Mouse (Mus musculus): Measurements from ENCODE around the gene Mvb12b. TPM values are rescaled to one million over a fixed set of nuclear protein-coding genes. Genes with fewer than 3 reads are reported as not detected.

The Mvb12b gene
- polyA plus RNA-seq, 1 experiment, result 13.6 TPM

GRCm38 (mm10) chr2:33886386-33887327 lies 1.1 kb downstream of the Mvb12b start:
- Histone ChIP-seq H3K4me1 (ENCODE audit: control insufficient read depth, insufficient read depth, insufficient read length) (peaks cover 4% of the 10 kb centered on the region; the same call in 1 of the 2 replicates), H3K27ac (ENCODE audit: insufficient read depth, low read length) (no peak overlapping the region), H3K4me3 (ENCODE audit: extremely low read depth, insufficient read depth, insufficient read length) (peak overlapping the region; percentile 64), H3K27me3 (ENCODE audit: control insufficient read depth, insufficient read depth, low read length) (peaks cover 6% of the 10 kb centered on the region; the same call in 1 of the 2 replicates), H3K36me3 (ENCODE audit: control insufficient read depth, insufficient read depth, low read length) (no peaks in the 10 kb centered on the region)
- peak in 1 of 2 experiments; percentile 10 for DNase-seq (ENCODE audit: low read depth in 1 of 2, low spot score in 2 of 2)
- TF ChIP-seq CTCF (IDR thresholded peaks at IDR 0.05; ENCODE audit: extremely low read depth, insufficient read depth, insufficient read length, insufficient replicate concordance) (no peak), POLR2A (IDR thresholded peaks at IDR 0.05; ENCODE audit: low read depth, low read length) (no peak)
- WGBS, result 6% methylated on average over 51 of the region's 51 CpGs

DNA sequence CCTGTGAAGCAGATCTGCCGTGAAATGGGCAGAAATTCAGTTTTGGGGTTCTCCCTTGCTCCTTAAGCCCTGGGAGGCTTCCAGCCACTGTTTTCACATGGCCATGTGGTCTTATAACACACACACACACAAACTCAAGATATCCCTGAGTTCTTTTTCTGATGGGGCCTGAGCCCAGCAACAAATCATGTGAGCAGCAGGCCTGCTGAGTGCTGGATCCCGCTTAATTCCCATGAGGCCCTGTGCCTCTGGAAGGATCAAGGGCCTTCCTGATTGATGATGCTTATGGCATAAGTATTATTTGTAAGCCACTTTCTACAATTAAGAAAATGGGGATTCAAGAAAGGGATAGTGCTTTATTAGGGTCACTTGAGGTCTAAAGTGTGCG lies 2.5 kb downstream of the Mvb12b start:
- no peak for DNase-seq (ENCODE audit: low read depth in 1 of 2, low spot score in 2 of 2)
- Histone ChIP-seq H3K27ac (ENCODE audit: insufficient read depth, low read length) (no peak overlapping the region), H3K27me3 (ENCODE audit: control insufficient read depth, insufficient read depth, low read length) (peaks cover 6% of the 10 kb centered on the region; the same call in 1 of the 2 replicates), H3K36me3 (ENCODE audit: control insufficient read depth, insufficient read depth, low read length) (no peaks in the 10 kb centered on the region), H3K4me3 (ENCODE audit: extremely low read depth, insufficient read depth, insufficient read length) (no peak overlapping the region), H3K4me1 (ENCODE audit: control insufficient read depth, insufficient read depth, insufficient read length) (peaks cover 4% of the 10 kb centered on the region; the same call in 1 of the 2 replicates)
- TF ChIP-seq CTCF (IDR thresholded peaks at IDR 0.05; ENCODE audit: extremely low read depth, insufficient read depth, insufficient read length, insufficient replicate concordance) (no peak), POLR2A (IDR thresholded peaks at IDR 0.05; ENCODE audit: low read depth, low read length) (no peak)
- 78% methylated on average over 3 of the region's 3 CpGs for WGBS

GRCm38 (mm10) chr2:33884623-33885263 lies 3.0 kb downstream of the Mvb12b start:
- Histone ChIP-seq H3K36me3 (ENCODE audit: control insufficient read depth, insufficient read depth, low read length) (no peaks in the 10 kb centered on the region), H3K27me3 (ENCODE audit: control insufficient read depth, insufficient read depth, low read length) (peaks cover 6% of the 10 kb centered on the region; the same call in 1 of the 2 replicates), H3K4me1 (ENCODE audit: control insufficient read depth, insufficient read depth, insufficient read length) (peaks cover 4% of the 10 kb centered on the region; the same call in 1 of the 2 replicates), H3K27ac (ENCODE audit: insufficient read depth, low read length) (no peak overlapping the region), H3K4me3 (ENCODE audit: extremely low read depth, insufficient read depth, insufficient read length) (no peak overlapping the region)
- DNase-seq (ENCODE audit: low read depth in 1 of 2, low spot score in 2 of 2), result no peak
- 28% methylated on average over 7 of the region's 7 CpGs for WGBS
- TF ChIP-seq CTCF (IDR thresholded peaks at IDR 0.05; ENCODE audit: extremely low read depth, insufficient read depth, insufficient read length, insufficient replicate concordance) (no peak), POLR2A (IDR thresholded peaks at IDR 0.05; ENCODE audit: low read depth, low read length) (no peak)

DNA sequence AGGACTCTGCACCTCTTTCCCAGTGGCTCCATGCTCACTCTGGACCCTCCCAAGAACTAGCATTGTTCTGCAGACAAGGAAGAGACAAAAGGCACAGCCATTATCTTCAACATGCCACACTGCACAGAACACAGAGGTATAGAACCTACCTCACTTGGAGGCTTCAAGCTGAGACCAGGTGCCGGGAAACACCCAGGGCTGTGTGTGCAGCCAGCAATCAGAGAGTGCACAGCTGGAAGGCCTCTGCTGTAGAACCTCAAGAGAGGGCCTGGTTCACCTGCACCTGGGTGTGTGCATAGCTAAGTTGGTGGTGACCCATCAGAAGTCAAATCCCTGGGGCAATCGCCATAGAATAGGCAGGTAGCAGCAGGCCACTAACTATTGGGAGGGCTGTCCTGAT lies 8.5 kb downstream of the Mvb12b start:
- H3K36me3 ChIP-seq (ENCODE audit: control insufficient read depth, insufficient read depth, low read length), result no peaks in the 10 kb centered on the region
- TF ChIP-seq POLR2A (IDR thresholded peaks at IDR 0.05; ENCODE audit: low read depth, low read length) (no peak), CTCF (IDR thresholded peaks at IDR 0.05; ENCODE audit: extremely low read depth, insufficient read depth, insufficient read length, insufficient replicate concordance) (no peak)
- WGBS, result 84% methylated on average over 2 of the region's 2 CpGs
- DNase-seq (ENCODE audit: low read depth in 1 of 2, low spot score in 2 of 2), result no peak
- peaks cover 5% of the 10 kb centered on the region for H3K4me1 ChIP-seq (ENCODE audit: control insufficient read depth, insufficient read depth, insufficient read length)
- H3K27me3 ChIP-seq (ENCODE audit: control insufficient read depth, insufficient read depth, low read length), result no peaks in the 10 kb centered on the region
- no peak overlapping the region for H3K27ac ChIP-seq (ENCODE audit: insufficient read depth, low read length)
- H3K4me3 ChIP-seq (ENCODE audit: extremely low read depth, insufficient read depth, insufficient read length), result no peak overlapping the region

GRCm38 (mm10) chr2:33878437-33878836 lies 9.3 kb downstream of the Mvb12b start:
- TF ChIP-seq CTCF (IDR thresholded peaks at IDR 0.05; ENCODE audit: extremely low read depth, insufficient read depth, insufficient read length, insufficient replicate concordance) (no peak), POLR2A (IDR thresholded peaks at IDR 0.05; ENCODE audit: low read depth, low read length) (no peak)
- no peak for DNase-seq (ENCODE audit: low read depth in 1 of 2, low spot score in 2 of 2)
- H3K27ac ChIP-seq (ENCODE audit: insufficient read depth, low read length), result no peak overlapping the region
- peaks cover 5% of the 10 kb centered on the region for H3K4me1 ChIP-seq (ENCODE audit: control insufficient read depth, insufficient read depth, insufficient read length)
- WGBS, result 73% methylated on average over 11 of the region's 11 CpGs
- H3K27me3 ChIP-seq (ENCODE audit: control insufficient read depth, insufficient read depth, low read length), result no peaks in the 10 kb centered on the region
- H3K36me3 ChIP-seq (ENCODE audit: control insufficient read depth, insufficient read depth, low read length), result 0 out of 2 replicates have a peak, but pooled peaks cover 1% of the 10 kb centered on the region
- no peak overlapping the region for H3K4me3 ChIP-seq (ENCODE audit: extremely low read depth, insufficient read depth, insufficient read length)

DNA sequence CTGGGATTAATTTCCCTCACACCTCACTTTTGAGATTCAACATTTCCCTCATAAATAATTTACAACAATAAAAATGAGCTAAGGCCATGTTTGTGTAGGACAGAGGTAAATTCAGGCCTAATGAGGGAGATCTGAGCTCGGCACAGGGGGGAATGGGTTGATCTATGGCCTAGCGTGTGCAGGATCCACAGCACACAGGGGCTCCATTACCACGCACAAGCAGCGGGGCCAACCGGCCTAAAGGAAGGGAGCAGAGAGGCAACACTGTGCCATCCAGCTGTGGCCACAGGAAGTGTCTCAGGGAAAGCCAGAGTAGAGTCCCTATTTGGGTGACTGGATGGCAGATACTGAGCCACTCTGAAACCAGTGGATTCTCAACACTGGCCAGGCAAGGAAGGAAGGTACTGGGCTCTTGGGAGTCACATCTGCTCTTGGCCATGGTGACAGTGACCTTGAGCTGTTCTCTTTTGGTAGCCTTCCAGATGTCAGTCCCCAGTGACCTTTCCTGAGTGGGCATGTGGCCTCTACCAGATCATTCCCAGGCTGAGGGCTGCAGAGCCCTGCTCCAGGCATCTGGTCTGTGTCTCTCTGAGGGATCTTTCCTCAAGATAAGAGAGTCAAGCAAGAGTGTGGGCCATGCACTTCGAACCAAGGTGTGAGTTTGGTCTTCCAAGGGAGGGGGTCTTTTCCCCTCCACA lies 9.9 kb downstream of the Mvb12b start:
- peaks cover 5% of the 10 kb centered on the region for H3K4me1 ChIP-seq (ENCODE audit: control insufficient read depth, insufficient read depth, insufficient read length)
- 86% methylated on average over 6 of the region's 6 CpGs for WGBS
- DNase-seq (ENCODE audit: low read depth in 1 of 2, low spot score in 2 of 2), result no peak

More for the DNA sequence above, 9.9 kb downstream of the Mvb12b start:
- TF ChIP-seq POLR2A (IDR thresholded peaks at IDR 0.05; ENCODE audit: low read depth, low read length), result no peak
- no peak for TF ChIP-seq CTCF (IDR thresholded peaks at IDR 0.05; ENCODE audit: extremely low read depth, insufficient read depth, insufficient read length, insufficient replicate concordance)
- Histone ChIP-seq H3K36me3 (ENCODE audit: control insufficient read depth, insufficient read depth, low read length) (0 out of 2 replicates have a peak, but pooled peaks cover 1% of the 10 kb centered on the region), H3K4me3 (ENCODE audit: extremely low read depth, insufficient read depth, insufficient read length) (no peak overlapping the region), H3K27ac (ENCODE audit: insufficient read depth, low read length) (no peak overlapping the region), H3K27me3 (ENCODE audit: control insufficient read depth, insufficient read depth, low read length) (no peaks in the 10 kb centered on the region)
